Mouse (Mus musculus) lung, postnatal 0 days (tissue): ENCODE results near the gene Rplp0. TPM values are rescaled to one million over a fixed set of nuclear protein-coding genes. Genes with fewer than 3 reads are reported as not detected.
"Not testable (repeated sequence)": the region's sequence is repeated elsewhere in the genome, so short reads cannot be mapped to it uniquely, and the experiment has no call there.

Experiments used
- ATAC-seq: fragments of 200-750 bp; cut with Nextera tagmentation; 2 replicates; pipeline ENCODE4 v1.8.0; 2017; ENCODE audit warnings: moderate library complexity
- DNase-seq: peaks from one replicate; pipeline ENCODE4 v3.0.0-alpha.2; 2016; ENCODE audit warnings: low spot score
- H3K27ac ChIP-seq: fragments of 300-500 bp; sonication (generic); 2 replicates; pipeline ENCODE4 v1.5.1; 2014; ENCODE audit warnings: antibody characterized with exemption, mild to moderate bottlenecking, low read length, mixed read lengths
- H3K27me3 ChIP-seq: fragments of 300-500 bp; sonication (generic); replicated peaks from 2 replicates; pipeline ENCODE4 v1.6.1; 2014; ENCODE audit warnings: low read length, mixed read lengths; ENCODE audit not compliant: insufficient read depth
- H3K36me3 ChIP-seq: fragments of 300-500 bp; sonication (generic); 2 replicates; pipeline ENCODE4 v1.6.1; 2014; ENCODE audit warnings: low read length, mixed read lengths; ENCODE audit not compliant: insufficient read depth
- H3K4me1 ChIP-seq: fragments of 300-500 bp; sonication (generic); 2 replicates; pipeline ENCODE4 v1.6.1; 2014; ENCODE audit warnings: antibody characterized with exemption, low read depth, low read length, mixed read lengths; ENCODE audit not compliant: insufficient read depth
- H3K4me2 ChIP-seq: fragments of 300-500 bp; sonication (generic); replicated peaks from 2 replicates; pipeline ENCODE4 v1.6.1; 2014; ENCODE audit warnings: low read depth, mild to moderate bottlenecking, low read length, moderate library complexity, mixed read lengths
- H3K4me3 ChIP-seq: fragments of 300-500 bp; sonication (generic); 2 replicates; pipeline ENCODE4 v1.5.1; 2014; ENCODE audit warnings: low read depth, low read length
- H3K9ac ChIP-seq: fragments of 300-500 bp; sonication (generic); replicated peaks from 2 replicates; pipeline ENCODE4 v1.6.1; 2014; ENCODE audit warnings: low read depth, mild to moderate bottlenecking
- H3K9me3 ChIP-seq: fragments of 300-500 bp; sonication (generic); 2 replicates; pipeline ENCODE4 v1.6.1; 2016; ENCODE audit warnings: low read length, mixed read lengths
- CTCF ChIP-seq: IDR thresholded peaks from 2 replicates; pipeline ENCODE4 v1.5.1; 2016; ENCODE audit warnings: antibody characterized with exemption, mild to moderate bottlenecking
- EP300 ChIP-seq: IDR thresholded peaks from 2 replicates; pipeline ENCODE4 v1.6.1; 2016; ENCODE audit warnings: antibody characterized with exemption, mild to moderate bottlenecking, control low read depth
- WGBS: fragments of 180-500 bp; shearing (Covaris S2); extraction: QIAGEN DNeasy Blood & Tissue Kit; methylation state at CpG from one replicate; pipeline ENCODE4 v1.1.7; 2014; 5-methylcytosine and 5-hydroxymethylcytosine counted together
- polyA plus RNA-seq: library from polyadenylated mRNA; unstranded; fragments of >200 nt; fragmentation: Nextera tagmentation; extraction: Ambion mirVana; gene quantifications from 2 replicates; pipeline ENCODE4 v1.2.1, GENCODE M21; 2015

Gene Rplp0
- polyA plus RNA-seq, 1 experiment from 2014 or later = 987 TPM

- WGBS = 94% methylated on average over 7 of the region's 7 CpGs
- DNase-seq = no peak
- TF ChIP-seq CTCF (no peak), EP300 (no peak)
- H3K4me2 ChIP-seq = no peak overlapping the region
- no peaks in the 10 kb centered on the region for H3K36me3 ChIP-seq
- H3K4me3 ChIP-seq = no peak overlapping the region
- H3K4me1 ChIP-seq = peaks cover 4% of the 10 kb centered on the region; the same call in 1 of the 2 replicates
- H3K27me3 ChIP-seq = no peaks in the 10 kb centered on the region
- H3K27ac ChIP-seq = no peak overlapping the region
- no peak overlapping the region for H3K9ac ChIP-seq
- H3K9me3 ChIP-seq = no peaks in the 10 kb centered on the region
- ATAC-seq = no peak
These were observed 11.8 kb downstream of the Rplp0 start for GRCm38 (mm10) chr5:115571086-115571485.

- peak overlapping the region; percentile 78 for H3K27ac ChIP-seq
- no peak overlapping the region for H3K9ac ChIP-seq
- peaks cover 3% of the 10 kb centered on the region; the same call in 1 of the 2 replicates for H3K4me1 ChIP-seq
These were observed 13.6 kb downstream of the Rplp0 start for GRCm38 (mm10) chr5:115572679-115573535.

GRCm38 (mm10) chr5:115574992-115575391 is 15.7 kb downstream of the Rplp0 start:
- no peak for TF ChIP-seq EP300
- TF ChIP-seq CTCF = no peak
- ATAC-seq = no peak

More at GRCm38 (mm10) chr5:115572679-115573535, 13.6 kb downstream of the Rplp0 start:
- TF ChIP-seq CTCF = peak; percentile 21
- no peak; the same call in none of the 2 replicates for TF ChIP-seq EP300
- 47% methylated on average over 17 of the region's 17 CpGs for WGBS
- Histone ChIP-seq H3K4me2 (no peak overlapping the region), H3K4me3 (no peak overlapping the region), H3K27me3 (no peaks in the 10 kb centered on the region), H3K36me3 (0 out of 2 replicates have a peak, but pooled peaks cover 2% of the 10 kb centered on the region), H3K9me3 (no peaks in the 10 kb centered on the region)
- DNase-seq (peak; percentile 76), ATAC-seq (peak; percentile 91)

GRCm38 (mm10) chr5:115577686-115578085 is 18.4 kb downstream of the Rplp0 start:
- H3K36me3 ChIP-seq = peaks cover 45% of the 10 kb centered on the region
- H3K4me1 ChIP-seq, H3K27me3 ChIP-seq, H3K4me2 ChIP-seq, H3K9ac ChIP-seq, H3K27ac ChIP-seq, H3K4me3 ChIP-seq, H3K9me3 ChIP-seq, DNase-seq, ATAC-seq: not testable (repeated sequence)
- 91% methylated on average over 4 of the region's 4 CpGs for WGBS

More at GRCm38 (mm10) chr5:115574992-115575391, 15.7 kb downstream of the Rplp0 start:
- Histone ChIP-seq H3K27me3 (no peaks in the 10 kb centered on the region), H3K27ac (no peak overlapping the region), H3K36me3 (peaks cover 19% of the 10 kb centered on the region), H3K9me3 (no peaks in the 10 kb centered on the region), H3K9ac (no peak overlapping the region), H3K4me1 (peaks cover 3% of the 10 kb centered on the region; the same call in 1 of the 2 replicates), H3K4me3 (no peak overlapping the region), H3K4me2 (no peak overlapping the region)
- no peak for DNase-seq
- 70% methylated on average over 8 of the region's 8 CpGs for WGBS

DNA sequence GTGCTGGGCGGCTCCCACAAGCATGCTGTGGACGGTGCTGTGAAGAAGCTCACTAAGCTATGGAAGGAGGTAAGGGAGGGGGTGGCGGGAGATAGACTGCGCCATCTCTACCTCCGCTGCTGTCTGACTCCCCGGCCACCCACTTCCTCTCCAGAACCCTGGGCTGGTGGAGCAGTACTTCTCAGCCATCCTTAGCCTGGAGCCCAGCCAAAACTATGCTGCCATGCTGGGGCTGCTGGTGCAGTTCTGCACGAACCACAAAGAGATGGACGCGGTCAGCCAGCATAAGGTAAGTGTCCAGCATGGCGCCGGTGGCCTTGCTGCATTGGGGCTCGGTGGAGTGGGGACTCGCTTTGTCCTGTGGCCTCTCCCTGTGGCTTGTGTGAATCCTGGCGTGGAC is 19.7 kb downstream of the Rplp0 start:
- 90% methylated on average over 12 of the region's 14 CpGs for WGBS
- H3K27me3 ChIP-seq = no peaks in the 10 kb centered on the region

DNA sequence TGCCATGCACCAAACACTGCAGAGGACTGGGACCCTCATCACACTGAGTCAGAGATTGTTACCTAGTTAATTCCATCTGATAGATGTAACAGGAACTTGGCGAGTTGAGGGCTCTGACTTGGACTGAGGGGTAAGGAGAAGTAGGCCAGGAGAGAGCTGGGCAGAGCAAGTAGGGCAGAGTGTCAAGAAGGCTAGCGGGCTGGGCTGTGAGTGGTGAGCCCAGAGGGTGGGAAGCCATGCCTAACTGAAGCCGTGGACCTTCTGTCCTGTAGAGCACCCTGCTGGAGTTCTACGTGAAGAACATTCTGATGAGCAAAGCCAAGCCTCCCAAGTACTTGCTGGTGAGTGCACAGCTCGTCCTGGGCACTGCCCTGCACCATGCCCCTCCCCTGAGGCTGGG is 20.1 kb downstream of the Rplp0 start:
- no peak for ATAC-seq
- WGBS = 81% methylated on average over 5 of the region's 5 CpGs

More for the DNA sequence above, 19.7 kb downstream of the Rplp0 start:
- DNase-seq (no peak), ATAC-seq (no peak)
- Histone ChIP-seq H3K4me2 (no peak overlapping the region), H3K4me3 (no peak overlapping the region), H3K27ac (no peak overlapping the region), H3K9me3 (no peaks in the 10 kb centered on the region), H3K4me1 (no peaks in the 10 kb centered on the region; the same call in 1 of the 2 replicates), H3K36me3 (peaks cover 55% of the 10 kb centered on the region), H3K9ac (no peak overlapping the region)
- TF ChIP-seq CTCF (no peak), EP300 (no peak)

More for the DNA sequence above, 20.1 kb downstream of the Rplp0 start:
- no peaks in the 10 kb centered on the region for H3K9me3 ChIP-seq
- peaks cover 57% of the 10 kb centered on the region for H3K36me3 ChIP-seq
- H3K4me2 ChIP-seq = no peak overlapping the region
- H3K9ac ChIP-seq = no peak overlapping the region
- no peak overlapping the region for H3K4me3 ChIP-seq
- TF ChIP-seq EP300 (no peak), CTCF (no peak)
- H3K27ac ChIP-seq = no peak overlapping the region
- DNase-seq = no peak
- H3K27me3 ChIP-seq = no peaks in the 10 kb centered on the region
- H3K4me1 ChIP-seq = no peaks in the 10 kb centered on the region; the same call in 1 of the 2 replicates
